Mouse (Mus musculus): ENCODE measurements around the gene Sec31a. TPM values are rescaled to one million over a fixed set of nuclear protein-coding genes. Genes with fewer than 3 reads are reported as not detected.
A peak's percentile ranks its signal among the peaks of the same experiment; 100 is the strongest.
"Not testable (repeated sequence)": the region's sequence is repeated elsewhere in the genome, so short reads cannot be mapped to it uniquely, and the experiment has no call there.

Sec31a gene
- total and polyA plus RNA-seq, 3 experiments, result 61.2 to 165 TPM; not detected in 1

GRCm38 (mm10) chr5:100427276-100427675 lies 11.2 kb upstream of the Sec31a start:
- TF ChIP-seq TCF12 (IDR thresholded peaks at IDR 0.05; ENCODE audit: low read depth, low read length) (no peak), ETS1 (IDR thresholded peaks at IDR 0.05; ENCODE audit: low read depth, low read length) (no peak), POLR2AphosphoS2 (IDR thresholded peaks at IDR 0.05; ENCODE audit: low read length) (no peak)
- peaks cover 13 to 40% of the 10 kb centered on the region in 2 experiments for H3K4me1 ChIP-seq (ENCODE audit: control insufficient read depth in 1 of 2, insufficient read depth in 2 of 2, low read length in 2 of 2)
- no peak for DNase-seq (ENCODE audit: low read depth, low spot score)
- no peaks in the 10 kb centered on the region for H3K27me3 ChIP-seq (ENCODE audit: control insufficient read depth in 1 of 2, insufficient read depth in 2 of 2, low read length in 2 of 2)
- H3K9ac ChIP-seq (ENCODE audit: control insufficient read depth, low read depth, low read length, poor library complexity, severe bottlenecking), result peak overlapping the region; percentile 4; the same call in 1 of the 2 replicates
- H3K4me3 ChIP-seq (ENCODE audit: control insufficient read depth in 1 of 2, insufficient read depth in 1 of 2, low read depth in 2 of 2, low read length in 2 of 2), result peak overlapping the region in 1 of 2 experiments; percentile 51; a peak in 2 of 4 replicates
- H3K9me3 ChIP-seq (replicated peaks; ENCODE audit: insufficient read depth, low read length), result no peaks in the 10 kb centered on the region
- H3K27ac ChIP-seq (ENCODE audit: control insufficient read depth, low read depth, low read length), result no peak overlapping the region
- peaks cover 7 to 52% of the 10 kb centered on the region in 2 experiments for H3K36me3 ChIP-seq (ENCODE audit: control insufficient read depth in 1 of 2, insufficient read depth in 2 of 2, low read length in 2 of 2)
- H3K79me2 ChIP-seq (ENCODE audit: control insufficient read depth, insufficient read depth, low read length, poor library complexity), result peaks cover 47% of the 10 kb centered on the region

- not testable (repeated sequence) for H3K27ac ChIP-seq (ENCODE audit: control insufficient read depth, low read depth, low read length); DNase-seq (ENCODE audit: low read depth, low spot score); H3K4me3 ChIP-seq (ENCODE audit: control insufficient read depth in 1 of 2, insufficient read depth in 1 of 2, low read depth in 2 of 2, low read length in 2 of 2); H3K9me3 ChIP-seq (replicated peaks; ENCODE audit: insufficient read depth, low read length); H3K27me3 ChIP-seq (ENCODE audit: control insufficient read depth in 1 of 2, insufficient read depth in 2 of 2, low read length in 2 of 2); H3K9ac ChIP-seq (ENCODE audit: control insufficient read depth, low read depth, low read length, poor library complexity, severe bottlenecking)
- Histone ChIP-seq H3K79me2 (ENCODE audit: control insufficient read depth, insufficient read depth, low read length, poor library complexity) (peaks cover 48% of the 10 kb centered on the region), H3K36me3 (ENCODE audit: control insufficient read depth in 1 of 2, insufficient read depth in 2 of 2, low read length in 2 of 2) (peaks cover 9 to 44% of the 10 kb centered on the region in 2 experiments), H3K4me1 (ENCODE audit: control insufficient read depth in 1 of 2, insufficient read depth in 2 of 2, low read length in 2 of 2) (peaks cover 5 to 32% of the 10 kb centered on the region in 2 experiments; a peak in 3 of 4 replicates)
Observed at GRCm38 (mm10) chr5:100425823-100426222, 9.8 kb upstream of the Sec31a start.

- Histone ChIP-seq H3K4me3 (ENCODE audit: control insufficient read depth in 1 of 2, insufficient read depth in 1 of 2, low read depth in 2 of 2, low read length in 2 of 2) (no peak overlapping the region), H3K9me3 (replicated peaks; ENCODE audit: insufficient read depth, low read length) (no peaks in the 10 kb centered on the region), H3K79me2 (ENCODE audit: control insufficient read depth, insufficient read depth, low read length, poor library complexity) (peaks cover 40% of the 10 kb centered on the region), H3K27me3 (ENCODE audit: control insufficient read depth in 1 of 2, insufficient read depth in 2 of 2, low read length in 2 of 2) (no peaks in the 10 kb centered on the region), H3K9ac (ENCODE audit: control insufficient read depth, low read depth, low read length, poor library complexity, severe bottlenecking) (no peak overlapping the region; the same call in 1 of the 2 replicates), H3K27ac (ENCODE audit: control insufficient read depth, low read depth, low read length) (no peak overlapping the region), H3K36me3 (ENCODE audit: control insufficient read depth in 1 of 2, insufficient read depth in 2 of 2, low read length in 2 of 2) (peaks cover 9 to 36% of the 10 kb centered on the region in 2 experiments), H3K4me1 (ENCODE audit: control insufficient read depth in 1 of 2, insufficient read depth in 2 of 2, low read length in 2 of 2) (peaks cover 0 to 23% of the 10 kb centered on the region in 2 experiments; a peak in 3 of 4 replicates)
- no peak for DNase-seq (ENCODE audit: low read depth, low spot score)
- no peak for TF ChIP-seq TAL1 (IDR thresholded peaks at IDR 0.05; ENCODE audit: low read length)
- TF ChIP-seq POLR2A (IDR thresholded peaks at IDR 0.05; ENCODE audit: control insufficient read depth in 1 of 2, insufficient read depth in 1 of 2, low read depth in 1 of 2, low read length in 2 of 2, poor library complexity in 1 of 2), result peak in 1 of 2 experiments; percentile 13; a peak in 1 of 4 replicates
Observed at GRCm38 (mm10) chr5:100424252-100424651, 8.2 kb upstream of the Sec31a start.

- Histone ChIP-seq H3K9me3 (replicated peaks; ENCODE audit: insufficient read depth, low read length) (no peaks in the 10 kb centered on the region), H3K27me3 (ENCODE audit: control insufficient read depth in 1 of 2, insufficient read depth in 2 of 2, low read length in 2 of 2) (no peaks in the 10 kb centered on the region), H3K4me3 (ENCODE audit: control insufficient read depth in 1 of 2, insufficient read depth in 1 of 2, low read depth in 2 of 2, low read length in 2 of 2) (no peak overlapping the region), H3K4me1 (ENCODE audit: control insufficient read depth in 1 of 2, insufficient read depth in 2 of 2, low read length in 2 of 2) (peaks cover 0 to 23% of the 10 kb centered on the region in 2 experiments; a peak in 3 of 4 replicates), H3K36me3 (ENCODE audit: control insufficient read depth in 1 of 2, insufficient read depth in 2 of 2, low read length in 2 of 2) (peaks cover 9 to 36% of the 10 kb centered on the region in 2 experiments), H3K27ac (ENCODE audit: control insufficient read depth, low read depth, low read length) (no peak overlapping the region), H3K9ac (ENCODE audit: control insufficient read depth, low read depth, low read length, poor library complexity, severe bottlenecking) (no peak overlapping the region), H3K79me2 (ENCODE audit: control insufficient read depth, insufficient read depth, low read length, poor library complexity) (peaks cover 35% of the 10 kb centered on the region)
- DNase-seq (ENCODE audit: low read depth, low spot score), result no peak
- TF ChIP-seq SMC3 (IDR thresholded peaks at IDR 0.05; ENCODE audit: low read depth, low read length) (no peak), ELF1 (IDR thresholded peaks at IDR 0.05; ENCODE audit: low read depth, low read length) (no peak), POLR2A (IDR thresholded peaks at IDR 0.05; ENCODE audit: control insufficient read depth in 1 of 2, insufficient read depth in 1 of 2, low read depth in 1 of 2, low read length in 2 of 2, poor library complexity in 1 of 2) (no peak), MAZ (IDR thresholded peaks at IDR 0.05; ENCODE audit: low read depth, low read length) (no peak), ZMIZ1 (IDR thresholded peaks at IDR 0.05; ENCODE audit: low read depth, low read length) (no peak), TBP (IDR thresholded peaks at IDR 0.05; ENCODE audit: low read depth, low read length) (no peak), BHLHE40 (IDR thresholded peaks at IDR 0.05; ENCODE audit: borderline replicate concordance, low read depth, low read length) (no peak), MAFK (IDR thresholded peaks at IDR 0.05; ENCODE audit: borderline replicate concordance, low read depth, low read length) (no peak), USF1 (IDR thresholded peaks at IDR 0.05; ENCODE audit: low read depth, low read length) (no peak), SIN3A (IDR thresholded peaks at IDR 0.05; ENCODE audit: low read length) (no peak), MXI1 (IDR thresholded peaks at IDR 0.05; ENCODE audit: low read depth, low read length) (no peak), UBTF (IDR thresholded peaks at IDR 0.05; ENCODE audit: borderline replicate concordance, insufficient read depth, low read depth, low read length) (no peak), POLR2AphosphoS5 (IDR thresholded peaks at IDR 0.05; ENCODE audit: borderline replicate concordance, low read depth, low read length) (no peak), NRF1 (IDR thresholded peaks at IDR 0.05; ENCODE audit: insufficient read depth, low read depth, low read length, poor library complexity, severe bottlenecking) (no peak), CHD1 (IDR thresholded peaks at IDR 0.05; ENCODE audit: low read depth, low read length) (no peak), RAD21 (IDR thresholded peaks at IDR 0.05; ENCODE audit: low read depth, low read length) (no peak)
Observed at GRCm38 (mm10) chr5:100423626-100424025, 7.6 kb upstream of the Sec31a start.
